Mouse (Mus musculus): ENCODE data around the gene Vmn2r14. TPM values are rescaled to one million over a fixed set of nuclear protein-coding genes. Genes with fewer than 3 reads are reported as not detected.
"Not testable (repeated sequence)": the region's sequence is repeated elsewhere in the genome, so short reads cannot be mapped to it uniquely, and the experiment has no call there.

Vmn2r14 gene
- total RNA-seq (2021), result under 1 TPM in 1 of 2 experiments, not detected in 1; 0.07 TPM
- long read RNA-seq, experiment 1, result 0 reads
- long read RNA-seq, experiment 2, result 0 reads

DNA sequence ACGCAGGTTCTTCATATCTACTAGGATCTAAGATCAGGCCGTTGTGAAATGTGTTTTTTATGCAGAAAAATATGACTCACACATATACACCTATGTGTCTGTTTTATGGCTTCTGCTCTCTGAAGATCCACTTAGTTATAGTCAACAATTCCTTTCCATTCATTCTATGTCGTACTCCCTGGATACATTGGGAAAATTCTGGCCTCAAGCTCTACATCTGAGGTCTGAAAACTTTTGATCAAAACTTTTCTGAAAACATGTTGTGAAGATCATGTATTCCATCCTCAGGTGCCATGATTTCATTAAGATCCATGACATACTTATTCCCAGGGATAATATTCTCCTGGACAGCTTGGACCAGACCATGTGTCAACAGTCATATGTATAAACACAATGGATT lies at the start of gene Vmn2r14:
Gene Vmn2r14 (minus strand): TSS at position 101 of the 400 bp plus-strand sequence.
- DNase-seq, result no peak

DNA sequence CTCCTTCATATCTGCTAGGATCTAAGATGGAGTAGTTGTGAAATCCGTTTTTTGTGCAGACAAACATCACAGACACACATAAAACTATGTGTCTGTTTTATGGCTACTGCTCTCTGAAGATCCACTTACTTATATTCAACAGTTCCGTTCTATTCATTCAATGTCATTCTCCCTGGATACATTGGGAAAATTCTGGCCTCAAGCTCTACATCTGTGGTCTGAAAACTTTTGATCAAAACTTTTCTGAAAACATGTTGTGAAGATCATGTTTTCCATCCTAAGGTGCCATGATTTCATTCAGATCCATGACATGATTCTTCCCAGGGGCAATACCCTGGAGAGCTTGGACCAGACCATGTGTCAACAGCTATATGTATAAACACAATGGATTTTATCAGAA lies 32.4 kb downstream of the Vmn2r14 start, which contains the start of gene Vmn2r13:
Gene Vmn2r13 (minus strand): TSS at position 101 of the 400 bp plus-strand sequence.
- DNase-seq, result not testable (repeated sequence)

DNA sequence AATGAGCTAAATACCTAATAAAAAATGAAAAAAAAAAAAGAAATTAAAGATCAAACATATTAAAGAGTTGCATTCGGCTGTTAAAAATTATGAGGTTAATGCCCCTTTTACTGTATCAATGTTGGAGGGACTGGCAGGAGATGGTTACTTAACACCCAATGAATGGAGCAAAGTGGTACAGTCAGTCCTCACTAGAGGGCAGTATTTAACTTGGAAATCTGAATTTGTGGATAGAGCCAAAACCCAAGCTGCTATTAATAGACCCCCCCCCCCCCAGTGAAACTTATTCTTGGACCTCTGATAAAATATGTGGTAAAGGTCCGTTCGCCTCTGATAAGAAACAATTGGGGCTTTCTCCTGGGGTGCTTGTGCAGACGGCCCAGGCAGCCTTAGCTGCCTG lies 57.7 kb downstream of the Vmn2r14 start:
- DNase-seq, result peak in 1 of 2 experiments; percentile 7

Other genes starting within 250 kb of the Vmn2r14 start
- gene Vmn2r10, start 218.2 kb downstream of the Vmn2r14 start, total RNA-seq (2021), result not detected
- gene Vmn2r11, start 165.1 kb downstream of the Vmn2r14 start, total RNA-seq (2021), result not detected
- not detected for gene Vmn2r12, start 126.8 kb downstream of the Vmn2r14 start, total RNA-seq (2021)
- gene Vmn2r13, start 32.5 kb downstream of the Vmn2r14 start, total RNA-seq (2021), result under 1 TPM in 1 of 2 experiments, not detected in 1; 0.16 TPM
- gene Vmn2r15, start 72.9 kb upstream of the Vmn2r14 start, total RNA-seq (2021), result not detected
- gene Vmn2r16, start 105.5 kb upstream of the Vmn2r14 start, total RNA-seq (2021), result not detected
- not detected for gene Vmn2r17, start 195.0 kb upstream of the Vmn2r14 start, total RNA-seq (2021)

Data from adrenal gland, postnatal 36 days (tissue).